Mouse (Mus musculus): ENCODE data around the gene Lhx2. TPM values are rescaled to one million over a fixed set of nuclear protein-coding genes. Genes with fewer than 3 reads are reported as not detected.

Lhx2 gene
- polyA plus RNA-seq, 1 experiment from 2014 or later = 68.9 TPM

- no peak overlapping the region for H3K27ac ChIP-seq (replicated peaks; ENCODE audit: low read depth, low read length)
- no peak overlapping the region for H3K4me3 ChIP-seq (replicated peaks; ENCODE audit: low read depth, low read length)
- H3K27me3 ChIP-seq (ENCODE audit: control insufficient read depth, insufficient read depth, low read length) = no peaks in the 10 kb centered on the region
- H3K9ac ChIP-seq (replicated peaks; ENCODE audit: low read length) = no peak overlapping the region
- WGBS = 80% methylated on average over 12 of the region's 12 CpGs
- H3K36me3 ChIP-seq (ENCODE audit: control insufficient read depth, insufficient read depth, low read length) = no peaks in the 10 kb centered on the region
- no peak for ATAC-seq (ENCODE audit: low FRiP score, low TSS enrichment)
- H3K9me3 ChIP-seq (ENCODE audit: control insufficient read depth, low read length) = no peaks in the 10 kb centered on the region
- H3K4me2 ChIP-seq (ENCODE audit: low read length) = no peak overlapping the region
- DNase-seq = no peak
- peaks cover 7% of the 10 kb centered on the region; the same call in 1 of the 2 replicates for H3K4me1 ChIP-seq (ENCODE audit: control insufficient read depth, insufficient read depth, low read length)
Observed at GRCm38 (mm10) chr2:38403231-38403630, 64.2 kb downstream of the Lhx2 start.

DNA sequence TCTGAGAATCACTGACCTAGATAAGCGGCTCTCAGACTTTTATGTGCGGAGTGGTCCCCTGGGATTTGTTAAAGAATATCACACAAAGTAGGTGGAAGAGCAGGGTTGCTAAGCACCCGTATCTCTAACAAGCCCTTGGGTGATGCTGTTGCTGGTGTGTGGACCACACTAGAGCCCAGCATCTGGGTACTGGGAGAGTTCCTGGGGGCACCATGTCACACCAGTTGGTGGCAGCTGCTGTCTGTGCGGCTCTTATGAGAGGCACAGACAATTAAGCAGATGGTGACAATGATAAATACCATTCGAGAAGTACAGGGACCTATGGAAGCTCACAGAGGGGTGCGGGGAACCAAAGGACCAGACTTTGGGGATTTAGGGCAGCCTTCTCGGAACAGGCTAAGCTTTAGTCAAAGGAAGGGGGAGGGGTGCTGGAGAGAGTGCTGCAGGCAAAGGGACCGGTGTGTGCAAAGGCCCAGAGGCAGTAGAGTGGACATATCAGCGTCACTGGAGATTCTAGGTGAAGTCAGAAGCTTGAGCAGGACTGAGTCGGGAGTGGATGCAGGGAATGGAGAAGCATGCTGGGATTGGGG is 65.0 kb downstream of the Lhx2 start:
- no peaks in the 10 kb centered on the region for H3K9me3 ChIP-seq (ENCODE audit: control insufficient read depth, low read length)
- WGBS = 42% methylated on average over 10 of the region's 10 CpGs

DNA sequence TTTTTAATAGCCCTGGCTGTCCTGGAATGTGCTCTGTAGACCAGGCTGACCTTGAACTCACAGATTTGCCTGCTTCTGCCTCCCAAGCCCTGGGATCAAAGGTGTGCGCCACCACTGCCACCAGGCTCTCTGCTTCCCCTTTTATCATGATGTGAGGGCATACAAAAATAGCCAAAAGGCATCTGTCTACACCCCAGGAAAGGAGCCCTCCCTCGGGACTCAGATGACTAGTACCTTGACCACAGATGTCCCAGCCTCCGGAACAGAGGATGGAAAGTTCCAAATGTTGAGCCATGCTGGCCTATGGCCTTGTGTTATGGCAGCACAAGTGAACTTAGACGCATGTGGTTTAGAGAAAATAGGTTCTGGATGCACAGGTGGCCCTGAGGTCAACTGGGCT is 66.3 kb downstream of the Lhx2 start:
- no peak overlapping the region for H3K9ac ChIP-seq (replicated peaks; ENCODE audit: low read length)
- H3K27ac ChIP-seq (replicated peaks; ENCODE audit: low read depth, low read length) = no peak overlapping the region
- H3K4me2 ChIP-seq (ENCODE audit: low read length) = no peak overlapping the region
- no peaks in the 10 kb centered on the region for H3K9me3 ChIP-seq (ENCODE audit: control insufficient read depth, low read length)
- ATAC-seq (ENCODE audit: low FRiP score, low TSS enrichment) (no peak), DNase-seq (no peak)
- H3K36me3 ChIP-seq (ENCODE audit: control insufficient read depth, insufficient read depth, low read length) = no peaks in the 10 kb centered on the region
- peaks cover 7% of the 10 kb centered on the region; the same call in 1 of the 2 replicates for H3K4me1 ChIP-seq (ENCODE audit: control insufficient read depth, insufficient read depth, low read length)
- H3K4me3 ChIP-seq (replicated peaks; ENCODE audit: low read depth, low read length) = no peak overlapping the region
- H3K27me3 ChIP-seq (ENCODE audit: control insufficient read depth, insufficient read depth, low read length) = no peaks in the 10 kb centered on the region
- 85% methylated on average over 4 of the region's 4 CpGs for WGBS

More for the DNA sequence above, 65.0 kb downstream of the Lhx2 start:
- no peak overlapping the region for H3K4me2 ChIP-seq (ENCODE audit: low read length)
- H3K9ac ChIP-seq (replicated peaks; ENCODE audit: low read length) = no peak overlapping the region
- peaks cover 7% of the 10 kb centered on the region; the same call in 1 of the 2 replicates for H3K4me1 ChIP-seq (ENCODE audit: control insufficient read depth, insufficient read depth, low read length)
- H3K27me3 ChIP-seq (ENCODE audit: control insufficient read depth, insufficient read depth, low read length) = no peaks in the 10 kb centered on the region
- DNase-seq (peak; percentile 49), ATAC-seq (ENCODE audit: low FRiP score, low TSS enrichment) (peak; percentile 62)
- H3K4me3 ChIP-seq (replicated peaks; ENCODE audit: low read depth, low read length) = no peak overlapping the region
- no peak overlapping the region for H3K27ac ChIP-seq (replicated peaks; ENCODE audit: low read depth, low read length)
- no peaks in the 10 kb centered on the region for H3K36me3 ChIP-seq (ENCODE audit: control insufficient read depth, insufficient read depth, low read length)

GRCm38 (mm10) chr2:38409309-38409708 is 70.2 kb downstream of the Lhx2 start:
- Histone ChIP-seq H3K4me1 (ENCODE audit: control insufficient read depth, insufficient read depth, low read length) (peaks cover 9% of the 10 kb centered on the region), H3K27me3 (ENCODE audit: control insufficient read depth, insufficient read depth, low read length) (no peaks in the 10 kb centered on the region), H3K4me3 (replicated peaks; ENCODE audit: low read depth, low read length) (no peak overlapping the region), H3K9ac (replicated peaks; ENCODE audit: low read length) (no peak overlapping the region), H3K27ac (replicated peaks; ENCODE audit: low read depth, low read length) (no peak overlapping the region), H3K36me3 (ENCODE audit: control insufficient read depth, insufficient read depth, low read length) (no peaks in the 10 kb centered on the region), H3K9me3 (ENCODE audit: control insufficient read depth, low read length) (no peaks in the 10 kb centered on the region), H3K4me2 (ENCODE audit: low read length) (no peak overlapping the region)
- ATAC-seq (ENCODE audit: low FRiP score, low TSS enrichment) (no peak), DNase-seq (no peak)
- 77% methylated on average over 3 of the region's 3 CpGs for WGBS

DNA sequence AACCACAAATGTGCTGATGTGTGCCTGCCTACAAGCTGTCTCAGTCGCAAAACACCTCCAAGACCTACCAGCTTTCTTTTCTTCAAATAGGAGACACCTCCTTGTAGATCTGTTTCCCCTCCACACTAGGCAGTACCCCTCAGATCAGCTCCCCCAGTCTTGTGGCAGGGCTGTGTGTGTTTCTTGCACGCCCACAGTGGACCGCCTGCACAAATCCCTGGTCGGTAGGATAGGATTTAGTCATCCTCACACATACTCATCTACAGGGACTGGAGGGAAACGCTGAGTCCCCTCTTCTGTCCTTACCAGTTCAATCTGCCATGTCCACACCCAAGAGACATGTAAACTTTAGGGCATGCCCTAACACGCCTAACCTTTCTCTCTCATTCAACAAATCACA is 71.1 kb downstream of the Lhx2 start:
- no peak for ATAC-seq (ENCODE audit: low FRiP score, low TSS enrichment)
- 93% methylated on average over 6 of the region's 6 CpGs for WGBS

DNA sequence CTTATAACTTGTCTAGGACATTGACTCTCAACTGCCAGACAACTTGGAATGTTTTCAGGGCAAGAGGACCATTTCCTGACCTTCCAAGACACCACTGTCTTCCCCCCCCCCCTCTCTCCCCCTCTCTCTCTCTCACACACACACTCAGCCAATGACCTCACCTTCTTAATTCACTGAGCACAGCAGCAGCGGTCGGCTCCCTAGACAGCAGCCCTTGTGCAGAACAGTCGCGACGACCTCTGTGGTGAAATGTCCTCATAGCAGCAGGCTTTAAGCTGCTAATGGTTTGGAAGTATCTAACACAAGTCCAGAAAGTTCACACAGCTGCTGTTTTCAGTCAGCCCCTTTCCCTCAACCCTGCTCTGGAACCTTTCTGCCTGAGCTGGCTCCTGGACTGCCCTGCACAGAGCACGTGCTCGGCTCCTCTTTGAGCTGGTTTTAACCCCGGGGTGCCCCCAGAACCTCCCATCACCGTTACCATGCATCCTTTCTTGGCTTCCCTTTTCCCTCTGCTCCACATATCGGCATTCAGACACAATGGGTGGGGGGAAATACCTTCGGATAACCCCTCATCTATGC is 73.6 kb downstream of the Lhx2 start:
- no peak for ATAC-seq (ENCODE audit: low FRiP score, low TSS enrichment)
- no peaks in the 10 kb centered on the region for H3K36me3 ChIP-seq (ENCODE audit: control insufficient read depth, insufficient read depth, low read length)
- H3K4me3 ChIP-seq (replicated peaks; ENCODE audit: low read depth, low read length) = no peak overlapping the region
- no peaks in the 10 kb centered on the region for H3K27me3 ChIP-seq (ENCODE audit: control insufficient read depth, insufficient read depth, low read length)
- H3K9me3 ChIP-seq (ENCODE audit: control insufficient read depth, low read length) = no peaks in the 10 kb centered on the region
- H3K27ac ChIP-seq (replicated peaks; ENCODE audit: low read depth, low read length) = no peak overlapping the region
- 18% methylated on average over 11 of the region's 11 CpGs for WGBS
- no peak overlapping the region for H3K9ac ChIP-seq (replicated peaks; ENCODE audit: low read length)
- H3K4me1 ChIP-seq (ENCODE audit: control insufficient read depth, insufficient read depth, low read length) = peaks cover 2% of the 10 kb centered on the region; the same call in 1 of the 2 replicates
- DNase-seq = peak; percentile 20
- no peak overlapping the region for H3K4me2 ChIP-seq (ENCODE audit: low read length)

More for the DNA sequence above, 71.1 kb downstream of the Lhx2 start:
- no peak for DNase-seq
- Histone ChIP-seq H3K36me3 (ENCODE audit: control insufficient read depth, insufficient read depth, low read length) (no peaks in the 10 kb centered on the region), H3K9ac (replicated peaks; ENCODE audit: low read length) (no peak overlapping the region), H3K27ac (replicated peaks; ENCODE audit: low read depth, low read length) (no peak overlapping the region), H3K9me3 (ENCODE audit: control insufficient read depth, low read length) (no peaks in the 10 kb centered on the region), H3K4me1 (ENCODE audit: control insufficient read depth, insufficient read depth, low read length) (peaks cover 9% of the 10 kb centered on the region), H3K4me3 (replicated peaks; ENCODE audit: low read depth, low read length) (no peak overlapping the region), H3K4me2 (ENCODE audit: low read length) (no peak overlapping the region), H3K27me3 (ENCODE audit: control insufficient read depth, insufficient read depth, low read length) (no peaks in the 10 kb centered on the region)

DNA sequence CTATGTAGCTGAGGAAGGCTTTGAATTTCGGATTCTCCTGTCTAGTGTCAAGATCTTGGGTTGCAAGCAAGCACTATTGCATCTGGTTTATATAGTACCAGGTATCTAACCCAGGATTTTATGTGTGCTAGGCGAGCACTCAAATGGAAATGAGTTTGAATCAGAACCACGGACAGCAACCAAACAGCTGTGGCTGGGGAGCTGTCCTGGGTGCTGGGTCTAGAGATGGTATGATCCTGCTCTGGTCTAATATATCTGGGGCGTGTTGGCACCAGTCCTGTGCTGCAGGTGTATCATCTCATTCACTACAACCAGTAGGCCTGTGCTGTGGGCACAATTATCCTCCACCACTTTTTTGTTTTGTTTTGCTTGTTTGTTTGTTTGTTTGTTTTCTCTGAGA is 78.9 kb downstream of the Lhx2 start:
- ATAC-seq (ENCODE audit: low FRiP score, low TSS enrichment) (no peak), DNase-seq (peak; percentile 30)
- H3K27me3 ChIP-seq (ENCODE audit: control insufficient read depth, insufficient read depth, low read length) = 0 out of 2 replicates have a peak, but pooled peaks cover 4% of the 10 kb centered on the region
- no peaks in the 10 kb centered on the region for H3K36me3 ChIP-seq (ENCODE audit: control insufficient read depth, insufficient read depth, low read length)
- no peaks in the 10 kb centered on the region for H3K9me3 ChIP-seq (ENCODE audit: control insufficient read depth, low read length)
- H3K4me3 ChIP-seq (replicated peaks; ENCODE audit: low read depth, low read length) = no peak overlapping the region
- H3K9ac ChIP-seq (replicated peaks; ENCODE audit: low read length) = no peak overlapping the region
- 22% methylated on average over 4 of the region's 4 CpGs for WGBS
- no peaks in the 10 kb centered on the region for H3K4me1 ChIP-seq (ENCODE audit: control insufficient read depth, insufficient read depth, low read length)
- H3K27ac ChIP-seq (replicated peaks; ENCODE audit: low read depth, low read length) = no peak overlapping the region
- no peak overlapping the region for H3K4me2 ChIP-seq (ENCODE audit: low read length)
